Mouse (Mus musculus) hindbrain, embryonic 14.5 days (tissue): Measurements from ENCODE around the gene Lrriq4. TPM values are rescaled to one million over a fixed set of nuclear protein-coding genes. Genes with fewer than 3 reads are reported as not detected.
A peak's percentile ranks its signal among the peaks of the same experiment; 100 is the strongest.

Experiments used
- ATAC-seq: fragments of 200-750 bp; cut with Nextera tagmentation; 2 replicates; pipeline ENCODE4 v1.8.0; 2017; ENCODE audit warnings: moderate number of reproducible peaks, mild to moderate bottlenecking, moderate TSS enrichment, moderate library complexity; ENCODE audit not compliant: low FRiP score
- DNase-seq: peaks from one replicate; pipeline ENCODE4 v3.0.0-alpha.2; 2015; ENCODE audit warnings: low spot score
- H3K27ac ChIP-seq: fragments of 300-500 bp; sonication (generic); 2 replicates; pipeline ENCODE4 v1.5.1; 2014; ENCODE audit warnings: mild to moderate bottlenecking, moderate library complexity
- H3K27me3 ChIP-seq: fragments of 300-500 bp; sonication (generic); 2 replicates; pipeline ENCODE4 v1.6.1; 2014; ENCODE audit warnings: mild to moderate bottlenecking, low read length, mixed read lengths; ENCODE audit not compliant: control insufficient read depth, insufficient read depth
- H3K36me3 ChIP-seq: fragments of 300-500 bp; sonication (generic); replicated peaks from 2 replicates; pipeline ENCODE4 v1.6.1; 2014; ENCODE audit not compliant: control insufficient read depth, insufficient read depth
- H3K4me1 ChIP-seq: fragments of 300-500 bp; sonication (generic); replicated peaks from 2 replicates; pipeline ENCODE4 v1.6.1; 2014; ENCODE audit warnings: antibody characterized with exemption, low read length, mixed read lengths; ENCODE audit not compliant: control insufficient read depth, insufficient read depth
- H3K4me2 ChIP-seq: fragments of 300-500 bp; sonication (generic); replicated peaks from 2 replicates; pipeline ENCODE4 v1.6.1; 2014; ENCODE audit warnings: mild to moderate bottlenecking, moderate library complexity
- H3K4me3 ChIP-seq: fragments of 300-500 bp; sonication (generic); replicated peaks from 2 replicates; pipeline ENCODE4 v1.5.1; 2014; ENCODE audit warnings: mild to moderate bottlenecking, low read length
- H3K9ac ChIP-seq: fragments of 300-500 bp; sonication (generic); 2 replicates; pipeline ENCODE4 v1.6.1; 2014
- H3K9me3 ChIP-seq: fragments of 300-500 bp; sonication (generic); 2 replicates; pipeline ENCODE4 v1.6.1; 2016; ENCODE audit warnings: low read length; ENCODE audit not compliant: control insufficient read depth
- WGBS: fragments of 180-500 bp; shearing (Covaris S2); extraction: QIAGEN DNeasy Blood & Tissue Kit; methylation state at CpG from one replicate; pipeline ENCODE4 v1.1.7; 2014; 5-methylcytosine and 5-hydroxymethylcytosine counted together
- polyA plus RNA-seq: library from polyadenylated mRNA; unstranded; fragments of >200 nt; fragmentation: Nextera tagmentation; extraction: Ambion mirVana; gene quantifications from 2 replicates; pipeline ENCODE4 v1.2.1, GENCODE M21; 2014

The Lrriq4 gene
- polyA plus RNA-seq, 1 experiment from 2014 or later = not detected

- Histone ChIP-seq H3K9ac (peak overlapping the region; percentile 79), H3K36me3 (peaks cover 31% of the 10 kb centered on the region), H3K27me3 (no peaks in the 10 kb centered on the region), H3K4me3 (peak overlapping the region; percentile 73), H3K27ac (peak overlapping the region; percentile 89), H3K4me1 (peaks cover 15% of the 10 kb centered on the region; the same call in 1 of the 2 replicates), H3K9me3 (no peaks in the 10 kb centered on the region), H3K4me2 (peak overlapping the region; percentile 82)
- DNase-seq (no peak), ATAC-seq (no peak; the same call in 1 of the 2 replicates)
- under 1% methylated on average over 27 of the region's 27 CpGs for WGBS
These were observed 41.6 kb upstream of the Lrriq4 start for GRCm38 (mm10) chr3:30602740-30603098.

GRCm38 (mm10) chr3:30603256-30603655, 41.1 kb upstream of the Lrriq4 start:
- no peak for ATAC-seq
- H3K4me3 ChIP-seq = peak overlapping the region; percentile 73
- peaks cover 15% of the 10 kb centered on the region; the same call in 1 of the 2 replicates for H3K4me1 ChIP-seq
- H3K4me2 ChIP-seq = peak overlapping the region; percentile 82
- no peaks in the 10 kb centered on the region for H3K9me3 ChIP-seq
- no peaks in the 10 kb centered on the region for H3K27me3 ChIP-seq
- peaks cover 36% of the 10 kb centered on the region for H3K36me3 ChIP-seq
- peak overlapping the region; percentile 89; the same call in 1 of the 2 replicates for H3K27ac ChIP-seq
- no peak for DNase-seq
- WGBS = 37% methylated on average over 10 of the region's 10 CpGs
- H3K9ac ChIP-seq = peak overlapping the region; percentile 79

GRCm38 (mm10) chr3:30608999-30609398, 35.3 kb upstream of the Lrriq4 start:
- H3K27me3 ChIP-seq = no peaks in the 10 kb centered on the region
- no peaks in the 10 kb centered on the region; the same call in 1 of the 2 replicates for H3K4me1 ChIP-seq
- ATAC-seq = no peak
- H3K9ac ChIP-seq = no peak overlapping the region
- no peak overlapping the region for H3K27ac ChIP-seq
- WGBS = 96% methylated on average over 3 of the region's 3 CpGs
- H3K9me3 ChIP-seq = no peaks in the 10 kb centered on the region
- peaks cover 85% of the 10 kb centered on the region for H3K36me3 ChIP-seq
- H3K4me3 ChIP-seq = no peak overlapping the region
- H3K4me2 ChIP-seq = no peak overlapping the region
- no peak for DNase-seq

- Histone ChIP-seq H3K9ac (no peak overlapping the region), H3K4me1 (no peaks in the 10 kb centered on the region), H3K9me3 (no peaks in the 10 kb centered on the region), H3K27me3 (no peaks in the 10 kb centered on the region), H3K4me3 (no peak overlapping the region), H3K36me3 (peaks cover 86% of the 10 kb centered on the region), H3K4me2 (no peak overlapping the region), H3K27ac (no peak overlapping the region)
- ATAC-seq (no peak), DNase-seq (no peak)
- 98% methylated on average over 4 of the region's 4 CpGs for WGBS
These were observed 33.4 kb upstream of the Lrriq4 start for GRCm38 (mm10) chr3:30610930-30611329.

GRCm38 (mm10) chr3:30620132-30620531, 24.2 kb upstream of the Lrriq4 start:
- H3K4me1 ChIP-seq = no peaks in the 10 kb centered on the region
- no peak overlapping the region for H3K4me3 ChIP-seq

GRCm38 (mm10) chr3:30633681-30634080, 10.6 kb upstream of the Lrriq4 start:
- ATAC-seq (no peak), DNase-seq (no peak)
- H3K9me3 ChIP-seq = no peaks in the 10 kb centered on the region
- H3K27ac ChIP-seq = no peak overlapping the region
- no peaks in the 10 kb centered on the region for H3K27me3 ChIP-seq
- WGBS = 67% methylated on average over 3 of the region's 3 CpGs
- H3K4me3 ChIP-seq = no peak overlapping the region
- H3K4me1 ChIP-seq = no peaks in the 10 kb centered on the region
- H3K36me3 ChIP-seq = no peaks in the 10 kb centered on the region
- H3K9ac ChIP-seq = no peak overlapping the region
- H3K4me2 ChIP-seq = no peak overlapping the region

More at GRCm38 (mm10) chr3:30620132-30620531, 24.2 kb upstream of the Lrriq4 start:
- H3K36me3 ChIP-seq = peaks cover 48% of the 10 kb centered on the region
- no peak overlapping the region for H3K9ac ChIP-seq
- no peak overlapping the region for H3K27ac ChIP-seq
- no peaks in the 10 kb centered on the region for H3K9me3 ChIP-seq
- ATAC-seq = no peak
- no peaks in the 10 kb centered on the region for H3K27me3 ChIP-seq
- no peak overlapping the region for H3K4me2 ChIP-seq
- DNase-seq = no peak
- 92% methylated on average over 8 of the region's 8 CpGs for WGBS

GRCm38 (mm10) chr3:30635629-30636028, 8.7 kb upstream of the Lrriq4 start:
- no peak overlapping the region for H3K9ac ChIP-seq
- no peaks in the 10 kb centered on the region for H3K9me3 ChIP-seq
- DNase-seq = no peak
- H3K36me3 ChIP-seq = no peaks in the 10 kb centered on the region
- H3K4me3 ChIP-seq = no peak overlapping the region
- H3K4me1 ChIP-seq = no peaks in the 10 kb centered on the region
- H3K27ac ChIP-seq = no peak overlapping the region
- 81% methylated on average over 4 of the region's 4 CpGs for WGBS
- no peak overlapping the region for H3K4me2 ChIP-seq
- no peak for ATAC-seq
- no peaks in the 10 kb centered on the region for H3K27me3 ChIP-seq

GRCm38 (mm10) chr3:30646761-30647160, 2.5 kb downstream of the Lrriq4 start:
- H3K4me3 ChIP-seq = no peak overlapping the region
- H3K36me3 ChIP-seq = no peaks in the 10 kb centered on the region
- no peak for ATAC-seq
- H3K4me1 ChIP-seq = 0 out of 2 replicates have a peak, but pooled peaks cover 6% of the 10 kb centered on the region
- no peak overlapping the region for H3K4me2 ChIP-seq
- no peak for DNase-seq
- peaks cover 34% of the 10 kb centered on the region for H3K27me3 ChIP-seq
- H3K9ac ChIP-seq = no peak overlapping the region
- 44% methylated on average over 8 of the region's 8 CpGs for WGBS
- no peak overlapping the region for H3K27ac ChIP-seq
- H3K9me3 ChIP-seq = no peaks in the 10 kb centered on the region

- 2% methylated on average over 25 of the region's 25 CpGs for WGBS
These were observed 3.3 kb downstream of the Lrriq4 start, which contains the start of gene Lrrc34 for GRCm38 (mm10) chr3:30647440-30648090. Gene Lrrc34 (minus strand): TSS chr3:30647869.

More at GRCm38 (mm10) chr3:30647440-30648090, 3.3 kb downstream of the Lrriq4 start, which contains the start of gene Lrrc34:
- H3K9ac ChIP-seq = peak within 1 kb of the TSS; percentile 51
- H3K4me3 ChIP-seq = peak within 1 kb of the TSS; percentile 28
- H3K36me3 ChIP-seq = no peaks in the 10 kb centered on the region
- no peaks in the 10 kb centered on the region for H3K9me3 ChIP-seq
- 0 out of 2 replicates have a peak, but pooled peaks cover 6% of the 10 kb centered on the region for H3K4me1 ChIP-seq
- DNase-seq (peak; percentile 41), ATAC-seq (peak; percentile 88)
- peak within 1 kb of the TSS; percentile 55 for H3K4me2 ChIP-seq
- no peak within 1 kb of the TSS for H3K27ac ChIP-seq
- H3K27me3 ChIP-seq = peaks cover 35% of the 10 kb centered on the region
